Mouse (Mus musculus): ENCODE results near the gene Med28.

The Med28 gene

GRCm38 (mm10) chr5:45519960-45520808 lies at the start of gene Med28:
Gene Med28, plus strand, starts transcription at chr5:45520229.
- Histone ChIP-seq H3K36me3 (ENCODE audit: control insufficient read depth, insufficient read depth, low read length, poor library complexity, severe bottlenecking) (peaks cover 4% of the 10 kb centered on the region; the same call in 1 of the 2 replicates), H3K27me3 (ENCODE audit: control insufficient read depth, insufficient read depth, low read length, poor library complexity, severe bottlenecking) (no peaks in the 10 kb centered on the region)
- peak; percentile 93 for DNase-seq (ENCODE audit: low read depth, low spot score)

GRCm38 (mm10) chr5:45472880-45473450 lies 47.1 kb upstream of the Med28 start:
- Histone ChIP-seq H3K36me3 (ENCODE audit: control insufficient read depth, insufficient read depth, low read length, poor library complexity, severe bottlenecking) (no peaks in the 10 kb centered on the region), H3K27me3 (ENCODE audit: control insufficient read depth, insufficient read depth, low read length, poor library complexity, severe bottlenecking) (no peaks in the 10 kb centered on the region)
- no peak for DNase-seq (ENCODE audit: low read depth, low spot score)

GRCm38 (mm10) chr5:45473521-45473920 lies 46.5 kb upstream of the Med28 start:
- Histone ChIP-seq H3K36me3 (ENCODE audit: control insufficient read depth, insufficient read depth, low read length, poor library complexity, severe bottlenecking) (no peaks in the 10 kb centered on the region), H3K27me3 (ENCODE audit: control insufficient read depth, insufficient read depth, low read length, poor library complexity, severe bottlenecking) (no peaks in the 10 kb centered on the region)
- no peak for DNase-seq (ENCODE audit: low read depth, low spot score)

GRCm38 (mm10) chr5:45474215-45474614 lies 45.8 kb upstream of the Med28 start:
- DNase-seq (ENCODE audit: low read depth, low spot score): peak; percentile 82
- no peaks in the 10 kb centered on the region for H3K27me3 ChIP-seq (ENCODE audit: control insufficient read depth, insufficient read depth, low read length, poor library complexity, severe bottlenecking)
- H3K36me3 ChIP-seq (ENCODE audit: control insufficient read depth, insufficient read depth, low read length, poor library complexity, severe bottlenecking): no peaks in the 10 kb centered on the region

- H3K36me3 ChIP-seq (ENCODE audit: control insufficient read depth, insufficient read depth, low read length, poor library complexity, severe bottlenecking): no peaks in the 10 kb centered on the region
- no peaks in the 10 kb centered on the region for H3K27me3 ChIP-seq (ENCODE audit: control insufficient read depth, insufficient read depth, low read length, poor library complexity, severe bottlenecking)
- no peak for DNase-seq (ENCODE audit: low read depth, low spot score)
Observed at GRCm38 (mm10) chr5:45474758-45475157, 45.3 kb upstream of the Med28 start.

- Histone ChIP-seq H3K27me3 (ENCODE audit: control insufficient read depth, insufficient read depth, low read length, poor library complexity, severe bottlenecking) (no peaks in the 10 kb centered on the region), H3K36me3 (ENCODE audit: control insufficient read depth, insufficient read depth, low read length, poor library complexity, severe bottlenecking) (no peaks in the 10 kb centered on the region)
- DNase-seq (ENCODE audit: low read depth, low spot score): no peak
Observed at GRCm38 (mm10) chr5:45475771-45476170, 44.3 kb upstream of the Med28 start.

GRCm38 (mm10) chr5:45476288-45476687 lies 43.7 kb upstream of the Med28 start:
- Histone ChIP-seq H3K36me3 (ENCODE audit: control insufficient read depth, insufficient read depth, low read length, poor library complexity, severe bottlenecking) (no peaks in the 10 kb centered on the region), H3K27me3 (ENCODE audit: control insufficient read depth, insufficient read depth, low read length, poor library complexity, severe bottlenecking) (no peaks in the 10 kb centered on the region)
- no peak for DNase-seq (ENCODE audit: low read depth, low spot score)

- Histone ChIP-seq H3K27me3 (ENCODE audit: control insufficient read depth, insufficient read depth, low read length, poor library complexity, severe bottlenecking) (no peaks in the 10 kb centered on the region), H3K36me3 (ENCODE audit: control insufficient read depth, insufficient read depth, low read length, poor library complexity, severe bottlenecking) (no peaks in the 10 kb centered on the region)
- DNase-seq (ENCODE audit: low read depth, low spot score): no peak
Observed at GRCm38 (mm10) chr5:45477601-45478000, 42.4 kb upstream of the Med28 start.

GRCm38 (mm10) chr5:45480066-45480465 lies 40.0 kb upstream of the Med28 start:
- Histone ChIP-seq H3K36me3 (ENCODE audit: control insufficient read depth, insufficient read depth, low read length, poor library complexity, severe bottlenecking) (no peaks in the 10 kb centered on the region), H3K27me3 (ENCODE audit: control insufficient read depth, insufficient read depth, low read length, poor library complexity, severe bottlenecking) (no peaks in the 10 kb centered on the region)
- no peak for DNase-seq (ENCODE audit: low read depth, low spot score)

GRCm38 (mm10) chr5:45481125-45481524 lies 38.9 kb upstream of the Med28 start:
- no peaks in the 10 kb centered on the region for H3K36me3 ChIP-seq (ENCODE audit: control insufficient read depth, insufficient read depth, low read length, poor library complexity, severe bottlenecking)
- H3K27me3 ChIP-seq (ENCODE audit: control insufficient read depth, insufficient read depth, low read length, poor library complexity, severe bottlenecking): no peaks in the 10 kb centered on the region
- no peak for DNase-seq (ENCODE audit: low read depth, low spot score)

GRCm38 (mm10) chr5:45482607-45483006 lies 37.4 kb upstream of the Med28 start:
- H3K36me3 ChIP-seq (ENCODE audit: control insufficient read depth, insufficient read depth, low read length, poor library complexity, severe bottlenecking): no peaks in the 10 kb centered on the region
- DNase-seq (ENCODE audit: low read depth, low spot score): no peak
- no peaks in the 10 kb centered on the region for H3K27me3 ChIP-seq (ENCODE audit: control insufficient read depth, insufficient read depth, low read length, poor library complexity, severe bottlenecking)

GRCm38 (mm10) chr5:45483654-45484053 lies 36.4 kb upstream of the Med28 start:
- Histone ChIP-seq H3K27me3 (ENCODE audit: control insufficient read depth, insufficient read depth, low read length, poor library complexity, severe bottlenecking) (no peaks in the 10 kb centered on the region), H3K36me3 (ENCODE audit: control insufficient read depth, insufficient read depth, low read length, poor library complexity, severe bottlenecking) (no peaks in the 10 kb centered on the region)
- no peak for DNase-seq (ENCODE audit: low read depth, low spot score)

GRCm38 (mm10) chr5:45491776-45492175 lies 28.3 kb upstream of the Med28 start:
- no peak for DNase-seq (ENCODE audit: low read depth, low spot score)
- H3K36me3 ChIP-seq (ENCODE audit: control insufficient read depth, insufficient read depth, low read length, poor library complexity, severe bottlenecking): no peaks in the 10 kb centered on the region

GRCm38 (mm10) chr5:45493191-45494092 lies 26.6 kb upstream of the Med28 start, which contains the start of gene Lap3:
Gene Lap3, plus strand, starts transcription at chr5:45493374.
- H3K36me3 ChIP-seq (ENCODE audit: control insufficient read depth, insufficient read depth, low read length, poor library complexity, severe bottlenecking): no peaks in the 10 kb centered on the region; the same call in 1 of the 2 replicates
- H3K27me3 ChIP-seq (ENCODE audit: control insufficient read depth, insufficient read depth, low read length, poor library complexity, severe bottlenecking): no peaks in the 10 kb centered on the region

More at GRCm38 (mm10) chr5:45491776-45492175, 28.3 kb upstream of the Med28 start:
- no peaks in the 10 kb centered on the region for H3K27me3 ChIP-seq (ENCODE audit: control insufficient read depth, insufficient read depth, low read length, poor library complexity, severe bottlenecking)

More at GRCm38 (mm10) chr5:45493191-45494092, 26.6 kb upstream of the Med28 start, which contains the start of gene Lap3:
- peak; percentile 97 for DNase-seq (ENCODE audit: low read depth, low spot score)
